ENCODE assay signal across 32 mouse cellular contexts in the genomic region with DNA sequence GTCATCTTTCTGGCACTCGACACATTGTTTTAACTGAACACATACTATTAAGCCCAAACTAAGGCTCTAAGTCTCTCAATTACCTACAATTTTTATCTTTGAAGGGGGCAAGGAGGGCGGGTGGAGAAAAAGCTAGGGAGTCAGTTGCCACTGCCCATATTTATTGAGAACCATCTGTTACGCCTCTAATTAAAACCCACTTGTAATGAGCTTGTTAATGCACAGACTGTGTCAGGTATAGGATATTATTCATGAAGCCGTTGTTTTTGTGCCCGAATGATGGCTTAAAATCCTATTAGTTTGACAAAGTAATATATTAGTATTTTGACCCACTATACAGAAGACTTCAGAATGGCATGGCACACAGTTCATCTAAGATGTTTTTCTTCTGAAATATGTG. TPM values are rescaled to one million over a fixed set of nuclear protein-coding genes. Genes with fewer than 3 reads are reported as not detected.
DNase-seq lines count a peak whose midpoint lies in the region; ATAC-seq and TF ChIP-seq lines count a peak whose summit lies in the region.
"Had no signal": no experiment of that assay in that cellular context is flagged by ENCODE, and none has a peak within 500 bp of the region (broad histone marks: within the 10 kb centered on the region; RNA-seq: fewer than 3 reads in every experiment).

No protein-coding gene starts in this region.

- no peaks in the 10 kb centered on the region for H3K9me3 ChIP-seq in heart, embryonic 11.5 days (replicated peaks; ENCODE audit: control insufficient read depth, low read length)
- no peaks in the 10 kb centered on the region for H3K9me3 ChIP-seq in hindbrain, embryonic 14.5 days (ENCODE audit: control insufficient read depth, low read length)
- no peaks in the 10 kb centered on the region for H3K9me3 ChIP-seq in hindbrain, embryonic 13.5 days
- H3K9me3 ChIP-seq in forebrain, embryonic 13.5 days (replicated peaks): no peaks in the 10 kb centered on the region
- H3K9me3 ChIP-seq in forebrain, embryonic 15.5 days: no peaks in the 10 kb centered on the region
- H3K9me3 ChIP-seq: embryonic facial prominence, embryonic 10.5 days; embryonic facial prominence, embryonic 15.5 days; heart, embryonic 12.5 days; intestine, embryonic 15.5 days; limb, embryonic 12.5 days; liver, embryonic 15.5 days; midbrain, embryonic 10.5 days; neural tube, embryonic 12.5 days had no signal

- TF ChIP-seq CTCF in heart, adult 2 months (IDR thresholded peaks at IDR 0.05): no peak

- H3K4me3 ChIP-seq in heart, adult 2 months: no peak overlapping the region
- H3K4me3 ChIP-seq in heart, embryonic 11.5 days (ENCODE audit: low read depth, low read length): no peak overlapping the region
- no peak overlapping the region for H3K4me3 ChIP-seq in hindbrain, embryonic 14.5 days (replicated peaks; ENCODE audit: low read length)
- H3K4me3 ChIP-seq in hindbrain, embryonic 13.5 days: no peak overlapping the region
- no peak overlapping the region for H3K4me3 ChIP-seq in forebrain, embryonic 13.5 days
- no peak overlapping the region for H3K4me3 ChIP-seq in forebrain, embryonic 15.5 days
- H3K4me3 ChIP-seq: embryonic facial prominence, embryonic 10.5 days; embryonic facial prominence, embryonic 15.5 days; heart, embryonic 12.5 days; intestine, embryonic 15.5 days; layer of hippocampus, adult 2 months; left cerebral cortex, adult 2 months; limb, embryonic 12.5 days; liver, embryonic 15.5 days; midbrain, embryonic 10.5 days; myocyte; neural tube, embryonic 12.5 days had no signal

- no peak overlapping the region for H3K9ac ChIP-seq in heart, adult 2 months (ENCODE audit: low read depth, low read length)
- H3K9ac ChIP-seq in heart, embryonic 11.5 days (ENCODE audit: low read depth, low read length): no peak overlapping the region
- no peak overlapping the region for H3K9ac ChIP-seq in hindbrain, embryonic 14.5 days
- H3K9ac ChIP-seq in hindbrain, embryonic 13.5 days: no peak overlapping the region
- no peak overlapping the region for H3K9ac ChIP-seq in forebrain, embryonic 13.5 days
- no peak overlapping the region for H3K9ac ChIP-seq in forebrain, embryonic 15.5 days (replicated peaks)
- H3K9ac ChIP-seq: embryonic facial prominence, embryonic 15.5 days; heart, embryonic 12.5 days; intestine, embryonic 15.5 days; limb, embryonic 12.5 days; liver, embryonic 15.5 days; lung, embryonic 14.5 days; neural tube, embryonic 12.5 days had no signal

- H3K36me3 ChIP-seq in heart, adult 2 months (ENCODE audit: control insufficient read depth, insufficient read depth, low read length): peaks cover 8% of the 10 kb centered on the region
- H3K36me3 ChIP-seq in heart, embryonic 11.5 days (ENCODE audit: control insufficient read depth, insufficient read depth, low read length): no peaks in the 10 kb centered on the region
- H3K36me3 ChIP-seq in hindbrain, embryonic 14.5 days (replicated peaks; ENCODE audit: control insufficient read depth, insufficient read depth): no peaks in the 10 kb centered on the region
- H3K36me3 ChIP-seq in hindbrain, embryonic 13.5 days: no peaks in the 10 kb centered on the region
- H3K36me3 ChIP-seq in forebrain, embryonic 13.5 days (ENCODE audit: poor library complexity, severe bottlenecking): no peaks in the 10 kb centered on the region
- H3K36me3 ChIP-seq in forebrain, embryonic 15.5 days: no peaks in the 10 kb centered on the region
- H3K36me3 ChIP-seq: embryonic facial prominence, embryonic 10.5 days; embryonic facial prominence, embryonic 15.5 days; heart, embryonic 12.5 days; intestine, embryonic 15.5 days; limb, embryonic 12.5 days; liver, embryonic 15.5 days; midbrain, embryonic 10.5 days; neural tube, embryonic 12.5 days had no signal

- intact Hi-C loops in heart, adult 2 months (cut with DNase I): no loop called here

- no peaks in the 10 kb centered on the region for H3K79me2 ChIP-seq in heart, adult 2 months (replicated peaks; ENCODE audit: control insufficient read depth, insufficient read depth, low read length)

- H3K4me1 ChIP-seq in heart, adult 2 months (ENCODE audit: control insufficient read depth, insufficient read depth, low read length): peaks cover 16% of the 10 kb centered on the region
- peaks cover 16% of the 10 kb centered on the region; the same call in 1 of the 2 replicates for H3K4me1 ChIP-seq in heart, embryonic 11.5 days (ENCODE audit: control insufficient read depth, insufficient read depth, low read length)
- H3K4me1 ChIP-seq in hindbrain, embryonic 14.5 days (replicated peaks; ENCODE audit: control insufficient read depth, insufficient read depth, low read length): peaks cover 25% of the 10 kb centered on the region
- H3K4me1 ChIP-seq in hindbrain, embryonic 13.5 days (replicated peaks): peaks cover 56% of the 10 kb centered on the region
- peaks cover 41% of the 10 kb centered on the region for H3K4me1 ChIP-seq in forebrain, embryonic 13.5 days
- peaks cover 41% of the 10 kb centered on the region for H3K4me1 ChIP-seq in forebrain, embryonic 15.5 days
- H3K4me1 ChIP-seq: liver, embryonic 15.5 days had no signal

- no peak overlapping the region for H3K4me2 ChIP-seq in heart, embryonic 11.5 days
- H3K4me2 ChIP-seq in hindbrain, embryonic 14.5 days (replicated peaks): no peak overlapping the region
- H3K4me2 ChIP-seq in hindbrain, embryonic 13.5 days: no peak overlapping the region
- no peak overlapping the region for H3K4me2 ChIP-seq in forebrain, embryonic 13.5 days
- H3K4me2 ChIP-seq in forebrain, embryonic 15.5 days (replicated peaks): no peak overlapping the region
- H3K4me2 ChIP-seq: embryonic facial prominence, embryonic 15.5 days; heart, embryonic 12.5 days; intestine, embryonic 15.5 days; limb, embryonic 12.5 days; liver, embryonic 15.5 days; lung, embryonic 14.5 days; neural tube, embryonic 12.5 days had no signal

- peak overlapping the region; percentile 51 for H3K27ac ChIP-seq in heart, adult 2 months
- H3K27ac ChIP-seq in heart, embryonic 11.5 days (ENCODE audit: low read depth, low read length): no peak overlapping the region
- peak overlapping the region; percentile 47; the same call in 1 of the 2 replicates for H3K27ac ChIP-seq in hindbrain, embryonic 14.5 days
- H3K27ac ChIP-seq in hindbrain, embryonic 13.5 days: no peak overlapping the region
- no peak overlapping the region for H3K27ac ChIP-seq in forebrain, embryonic 13.5 days
- no peak overlapping the region for H3K27ac ChIP-seq in forebrain, embryonic 15.5 days (replicated peaks)
- H3K27ac ChIP-seq: embryonic facial prominence, embryonic 10.5 days; hindbrain, postnatal 0 days; intestine, embryonic 15.5 days; layer of hippocampus, adult 2 months; left cerebral cortex, adult 2 months; limb, embryonic 12.5 days; liver, embryonic 15.5 days; midbrain, embryonic 10.5 days; neural tube, embryonic 12.5 days; stomach, postnatal 0 days had no signal

- no peak for TF ChIP-seq EP300 in heart, adult 2 months (IDR thresholded peaks at IDR 0.05; ENCODE audit: insufficient read depth, low read depth, low read length)

- no peak for ATAC-seq in heart, embryonic 11.5 days (replicated peaks; ENCODE audit: insufficient number of reproducible peaks, low FRiP score, low TSS enrichment)
- ATAC-seq in hindbrain, embryonic 14.5 days (ENCODE audit: low FRiP score): no peak
- ATAC-seq in hindbrain, embryonic 13.5 days (ENCODE audit: low FRiP score): no peak
- peak; percentile 70 for ATAC-seq in forebrain, embryonic 13.5 days
- ATAC-seq in forebrain, embryonic 15.5 days (replicated peaks): 0 out of 2 replicates have a peak, but pooled peaks have one; percentile 55
- ATAC-seq: hindbrain, postnatal 0 days; intestine, embryonic 15.5 days had no signal

- no peak for DNase-seq in heart, adult 2 months
- no peak for DNase-seq in hindbrain, embryonic 14.5 days (ENCODE audit: low spot score)
- DNase-seq in spleen, postnatal 10 days (ENCODE audit: low spot score in 2 of 2): no peak
- DNase-seq: adrenal gland, postnatal 25 days; B cell, adult 2 months; cerebellum, adult 8-10 months; cerebellum, postnatal 25 days; heart, postnatal 4 days; kidney, adult 2 months; kidney, postnatal 36 days; lung, embryonic 14.5 days; lung, postnatal 14 days; spleen, adult 18-20 months; thymus, adult 18-20 months; thymus, postnatal 25 days had no signal

- 78% methylated on average over 5 of the region's 5 CpGs for WGBS in heart, adult 2 months
- 71% methylated on average over 5 of the region's 5 CpGs for WGBS in heart, embryonic 11.5 days (ENCODE audit: insufficient replicate concordance)
- 43% methylated on average over 5 of the region's 5 CpGs for WGBS in hindbrain, embryonic 14.5 days
- WGBS in hindbrain, embryonic 13.5 days: 51% methylated on average over 5 of the region's 5 CpGs
- WGBS in forebrain, embryonic 13.5 days: 27% methylated on average over 5 of the region's 5 CpGs
- 18% methylated on average over 5 of the region's 5 CpGs for WGBS in forebrain, embryonic 15.5 days

- TF ChIP-seq POLR2A in heart, adult 2 months (IDR thresholded peaks at IDR 0.05; ENCODE audit: insufficient read depth, low read depth, low read length): no peak

- no peaks in the 10 kb centered on the region for H3K27me3 ChIP-seq in heart, adult 2 months (ENCODE audit: control insufficient read depth, insufficient read depth, low read length)
- no peaks in the 10 kb centered on the region for H3K27me3 ChIP-seq in heart, embryonic 11.5 days (ENCODE audit: control insufficient read depth, insufficient read depth, low read length)
- no peaks in the 10 kb centered on the region for H3K27me3 ChIP-seq in hindbrain, embryonic 14.5 days (ENCODE audit: control insufficient read depth, insufficient read depth, low read length)
- 0 out of 2 replicates have a peak, but pooled peaks cover 3% of the 10 kb centered on the region for H3K27me3 ChIP-seq in hindbrain, embryonic 13.5 days
- H3K27me3 ChIP-seq in forebrain, embryonic 13.5 days: peaks cover 53% of the 10 kb centered on the region
- H3K27me3 ChIP-seq in forebrain, embryonic 15.5 days: peaks cover 42% of the 10 kb centered on the region
- H3K27me3 ChIP-seq: embryonic facial prominence, embryonic 15.5 days; heart, embryonic 12.5 days; intestine, embryonic 15.5 days; liver, embryonic 15.5 days; neural tube, embryonic 12.5 days had no signal

RNA-seq across cellular contexts. Expression of gene Mgmt, which starts 49.6 kb away (rescaled TPM):
- 1 to 10 TPM; 3.6 to 3.7 TPM for total RNA-seq in heart, adult 2 months (2021)
- polyA plus RNA-seq in heart, adult 2 months (2012; rRNA removed): 3.7 and 3.8 TPM in 2 replicates
- 5.5 and 5.6 TPM in 2 replicates for polyA plus RNA-seq in heart, embryonic 11.5 days (2014; fragmentation: Nextera tagmentation; extraction: Ambion mirVana)
- 1.5 and 1.8 TPM in 2 replicates for polyA plus RNA-seq in hindbrain, embryonic 14.5 days (2014; fragmentation: Nextera tagmentation; extraction: Ambion mirVana)
- 1.8 and 2.1 TPM in 2 replicates for polyA plus RNA-seq in hindbrain, embryonic 13.5 days (2015; fragmentation: Nextera tagmentation; extraction: Ambion mirVana)
- 1.6 and 1.9 TPM in 2 replicates for polyA plus RNA-seq in forebrain, embryonic 13.5 days (2015; fragmentation: Nextera tagmentation; extraction: Ambion mirVana)
- 1.0 and 1.3 TPM in 2 replicates for polyA plus RNA-seq in forebrain, embryonic 15.5 days (2015; fragmentation: Nextera tagmentation; extraction: Ambion mirVana)

Comparison
In these comparisons a context has a peak if more than half of its experiments do, and no peak if none do; other contexts are left out.
1. H3K27ac ChIP-seq: peak in heart, adult 2 months (single experiment) and hindbrain, embryonic 14.5 days (single experiment); none in heart, embryonic 11.5 days (single experiment), hindbrain, embryonic 13.5 days (single experiment), forebrain, embryonic 13.5 days (single experiment) and forebrain, embryonic 15.5 days (single experiment).
2. ATAC-seq: peak in forebrain, embryonic 13.5 days (single experiment) and forebrain, embryonic 15.5 days (single experiment); none in heart, embryonic 11.5 days (single experiment), hindbrain, embryonic 14.5 days (single experiment) and hindbrain, embryonic 13.5 days (single experiment).